Mouse (Mus musculus): ENCODE measurements at regions not wholly inside any gene's neighbourhood (a gene's known extent, or its start where the extent isn't known, plus 50 kb on each side); places are given as distances from the start of the nearest gene placed in this dataset.

GRCm38 (mm10) chr4:81841642-81842494 is 399.3 kb upstream of the Mpdz start:
- peak; percentile 36 to 40 for DNase-seq

- DNase-seq: peak; percentile 22 to 56
Measured at GRCm38 (mm10) chr4:81829972-81830371, 387.4 kb upstream of the Mpdz start.

- no peak for DNase-seq
Measured at GRCm38 (mm10) chr4:81827453-81827852, 384.8 kb upstream of the Mpdz start.

- no peak for DNase-seq
Measured at GRCm38 (mm10) chr4:81825966-81826365, 383.4 kb upstream of the Mpdz start.

GRCm38 (mm10) chr4:81823566-81823965 is 381.0 kb upstream of the Mpdz start:
- peak in 1 of 2 experiments; percentile 13 for DNase-seq

- no peak for DNase-seq
Measured at GRCm38 (mm10) chr4:81789274-81789673, 346.7 kb upstream of the Mpdz start.

GRCm38 (mm10) chr4:81788636-81789035 is 346.0 kb upstream of the Mpdz start:
- no peak for DNase-seq

GRCm38 (mm10) chr4:81781971-81782370 is 339.4 kb upstream of the Mpdz start:
- no peak for DNase-seq

- no peak for DNase-seq
Measured at GRCm38 (mm10) chr4:81766705-81767104, 324.1 kb upstream of the Mpdz start.

GRCm38 (mm10) chr4:81764026-81764867 is 321.6 kb upstream of the Mpdz start:
- peak; percentile 34 to 60 for DNase-seq

GRCm38 (mm10) chr4:81763311-81764025 is 320.9 kb upstream of the Mpdz start:
- DNase-seq: peak in 1 of 2 experiments; percentile 18

GRCm38 (mm10) chr4:81762592-81763229 is 320.1 kb upstream of the Mpdz start:
- DNase-seq: peak; percentile 8 to 28

- DNase-seq: no peak
Measured at GRCm38 (mm10) chr4:81757905-81758304, 315.3 kb upstream of the Mpdz start.

- peak; percentile 64 to 65 for DNase-seq
Measured at GRCm38 (mm10) chr4:81744629-81745509, 302.3 kb upstream of the Mpdz start.

- DNase-seq: peak; percentile 20 to 41
Measured at GRCm38 (mm10) chr4:81743978-81744628, 301.5 kb upstream of the Mpdz start.

GRCm38 (mm10) chr4:81742536-81743459 is 300.2 kb upstream of the Mpdz start:
- DNase-seq: peak in 1 of 2 experiments; percentile 77

GRCm38 (mm10) chr4:81734391-81734790 is 291.8 kb upstream of the Mpdz start:
- DNase-seq: no peak

- no peak for DNase-seq
Measured at GRCm38 (mm10) chr4:81730386-81730785, 287.8 kb upstream of the Mpdz start.

- DNase-seq: no peak
Measured at GRCm38 (mm10) chr4:81728961-81729360, 286.3 kb upstream of the Mpdz start.
